In genomic region chr7:16298927-16299326, GRCm38 (mm10) we compare ENCODE assay signal across 8 mouse cellular contexts. TPM values are rescaled to one million over a fixed set of nuclear protein-coding genes. Genes with fewer than 3 reads are reported as not detected.
DNase-seq lines count a peak whose midpoint lies in the region; ATAC-seq and TF ChIP-seq lines count a peak whose summit lies in the region.

No protein-coding gene starts in this region.

- H3K27me3 ChIP-seq in heart, embryonic 11.5 days (ENCODE audit: control insufficient read depth, insufficient read depth, low read length), result no peaks in the 10 kb centered on the region
- H3K27me3 ChIP-seq in heart, adult 2 months (ENCODE audit: control insufficient read depth, insufficient read depth, low read length), result no peaks in the 10 kb centered on the region
- H3K27me3 ChIP-seq in ES-Bruce4 (ENCODE audit: control insufficient read depth, insufficient read depth, low read length, poor library complexity, severe bottlenecking), result no peaks in the 10 kb centered on the region
- no peaks in the 10 kb centered on the region for H3K27me3 ChIP-seq in forebrain, embryonic 14.5 days (replicated peaks; ENCODE audit: control insufficient read depth, insufficient read depth, low read length)
- H3K27me3 ChIP-seq in midbrain, embryonic 10.5 days (ENCODE audit: low read depth, poor library complexity, severe bottlenecking), result peaks cover 18% of the 10 kb centered on the region

- no peak overlapping the region for H3K4me3 ChIP-seq in heart, embryonic 11.5 days (ENCODE audit: low read depth, low read length)
- no peak overlapping the region for H3K4me3 ChIP-seq in heart, adult 2 months
- H3K4me3 ChIP-seq in ES-Bruce4 (ENCODE audit: low read depth, low read length), result no peak overlapping the region
- peak overlapping the region; percentile 44 for H3K4me3 ChIP-seq in forebrain, embryonic 14.5 days (ENCODE audit: low read depth, low read length)
- peak overlapping the region; percentile 63 for H3K4me3 ChIP-seq in midbrain, embryonic 10.5 days

- 78% methylated on average over 5 of the region's 5 CpGs for WGBS in heart, embryonic 11.5 days (ENCODE audit: insufficient replicate concordance)
- 79% methylated on average over 5 of the region's 5 CpGs for WGBS in heart, adult 2 months
- 77% methylated on average over 5 of the region's 5 CpGs for WGBS in forebrain, embryonic 14.5 days
- 75% methylated on average over 5 of the region's 5 CpGs for WGBS in midbrain, embryonic 10.5 days

- H3K36me3 ChIP-seq in heart, embryonic 11.5 days (ENCODE audit: control insufficient read depth, insufficient read depth, low read length), result no peaks in the 10 kb centered on the region
- H3K36me3 ChIP-seq in heart, adult 2 months (ENCODE audit: control insufficient read depth, insufficient read depth, low read length), result no peaks in the 10 kb centered on the region
- H3K36me3 ChIP-seq in ES-Bruce4 (ENCODE audit: control insufficient read depth, insufficient read depth, low read length, poor library complexity, severe bottlenecking), result no peaks in the 10 kb centered on the region
- H3K36me3 ChIP-seq in forebrain, embryonic 14.5 days (ENCODE audit: control insufficient read depth, insufficient read depth, low read length), result no peaks in the 10 kb centered on the region
- no peaks in the 10 kb centered on the region for H3K36me3 ChIP-seq in midbrain, embryonic 10.5 days

- H3K4me2 ChIP-seq in heart, embryonic 11.5 days, result peak overlapping the region; percentile 72
- H3K4me2 ChIP-seq in forebrain, embryonic 14.5 days (ENCODE audit: low read length), result peak overlapping the region; percentile 88

- no peak for TF ChIP-seq EP300 in heart, adult 2 months (IDR thresholded peaks at IDR 0.05; ENCODE audit: insufficient read depth, low read depth, low read length)
- TF ChIP-seq EP300 in ES-Bruce4 (IDR thresholded peaks at IDR 0.05; ENCODE audit: insufficient read depth, low read depth, low read length), result no peak

- no peak overlapping the region for H3K27ac ChIP-seq in heart, embryonic 11.5 days (ENCODE audit: low read depth, low read length)
- H3K27ac ChIP-seq in heart, adult 2 months, result no peak overlapping the region
- H3K27ac ChIP-seq in ES-Bruce4 (ENCODE audit: insufficient read depth, low read length), result no peak overlapping the region
- H3K27ac ChIP-seq in forebrain, embryonic 14.5 days (ENCODE audit: low read depth, low read length), result no peak overlapping the region
- H3K27ac ChIP-seq in midbrain, embryonic 10.5 days (replicated peaks), result peak overlapping the region; percentile 83; the same call in 1 of the 2 replicates

- no peak for DNase-seq in heart, adult 2 months
- no peak for DNase-seq in forebrain, embryonic 14.5 days (ENCODE audit: low spot score)
- DNase-seq in midbrain, embryonic 10.5 days (ENCODE audit: low spot score), result no peak
- DNase-seq in c-Kit-positive CD71-positive TER-119-positive erythroid progenitor cells, embryonic 14.5 days (ENCODE audit: low spot score), result no peak
- no peak for DNase-seq in B cell, adult 2 months
- DNase-seq in left cerebral cortex, postnatal 36 days (ENCODE audit: low spot score in 2 of 2), result no peak

- intact Hi-C loops in heart, adult 2 months (cut with DNase I), result loop anchor here (10.0 kb wide), 2 partner anchors 166 to 316 kb away; partner anchors contain the start of gene Arhgap35
- intact Hi-C loops in left cerebral cortex, postnatal 36 days (cut with DNase I), result loop anchor here (10.0 kb wide), 1 partner anchor 156 kb away; the partner anchor contains the start of gene Tmem160

- ATAC-seq in heart, embryonic 11.5 days (replicated peaks; ENCODE audit: insufficient number of reproducible peaks, low FRiP score, low TSS enrichment), result no peak
- no peak for ATAC-seq in forebrain, embryonic 14.5 days

- no peaks in the 10 kb centered on the region for H3K9me3 ChIP-seq in heart, embryonic 11.5 days (replicated peaks; ENCODE audit: control insufficient read depth, low read length)
- no peaks in the 10 kb centered on the region for H3K9me3 ChIP-seq in ES-Bruce4 (replicated peaks; ENCODE audit: control insufficient read depth, insufficient read depth, low read length, poor library complexity, severe bottlenecking)
- H3K9me3 ChIP-seq in forebrain, embryonic 14.5 days (replicated peaks; ENCODE audit: control insufficient read depth, low read length), result no peaks in the 10 kb centered on the region
- no peaks in the 10 kb centered on the region for H3K9me3 ChIP-seq in midbrain, embryonic 10.5 days (replicated peaks)

- H3K4me1 ChIP-seq in heart, embryonic 11.5 days (ENCODE audit: control insufficient read depth, insufficient read depth, low read length), result peaks cover 14% of the 10 kb centered on the region
- H3K4me1 ChIP-seq in heart, adult 2 months (ENCODE audit: control insufficient read depth, insufficient read depth, low read length), result peaks cover 12% of the 10 kb centered on the region
- peaks cover 1% of the 10 kb centered on the region for H3K4me1 ChIP-seq in ES-Bruce4 (ENCODE audit: control insufficient read depth, insufficient read depth, low read length)
- peaks cover 6% of the 10 kb centered on the region; the same call in 1 of the 2 replicates for H3K4me1 ChIP-seq in forebrain, embryonic 14.5 days (ENCODE audit: control insufficient read depth, insufficient read depth, low read length)
- H3K4me1 ChIP-seq in midbrain, embryonic 10.5 days, result peaks cover 48% of the 10 kb centered on the region

- no peak for TF ChIP-seq POLR2A in heart, adult 2 months (IDR thresholded peaks at IDR 0.05; ENCODE audit: insufficient read depth, low read depth, low read length)
- TF ChIP-seq POLR2A in ES-Bruce4 (IDR thresholded peaks at IDR 0.05; ENCODE audit: insufficient read depth, low read length), result no peak

- H3K9ac ChIP-seq in heart, embryonic 11.5 days (ENCODE audit: low read depth, low read length), result no peak overlapping the region
- H3K9ac ChIP-seq in heart, adult 2 months (ENCODE audit: low read depth, low read length), result no peak overlapping the region
- 0 out of 2 replicates have a peak overlapping the region, but pooled peaks have one; percentile 46 for H3K9ac ChIP-seq in ES-Bruce4 (ENCODE audit: low read depth, poor library complexity, severe bottlenecking)
- no peak overlapping the region for H3K9ac ChIP-seq in forebrain, embryonic 14.5 days (ENCODE audit: low read length)

- TF ChIP-seq CTCF in heart, adult 2 months (IDR thresholded peaks at IDR 0.05), result no peak
- TF ChIP-seq CTCF in ES-Bruce4 (IDR thresholded peaks at IDR 0.05; ENCODE audit: low read depth, low read length), result no peak

- no peaks in the 10 kb centered on the region for H3K79me2 ChIP-seq in heart, adult 2 months (replicated peaks; ENCODE audit: control insufficient read depth, insufficient read depth, low read length)

RNA-seq across cellular contexts. Expression of gene Bbc3, which starts 9.3 kb away (rescaled TPM):
- polyA plus RNA-seq in heart, embryonic 11.5 days (2014; fragmentation: Nextera tagmentation; extraction: Ambion mirVana), result 3.7 and 6.0 TPM in 2 replicates
- 1 to 10 TPM; 2.1 to 3.2 TPM for total RNA-seq in heart, adult 2 months (2021)
- polyA plus RNA-seq in heart, adult 2 months (2012; rRNA removed), result 2.4 and 3.3 TPM in 2 replicates
- polyA plus RNA-seq in ES-Bruce4 (2011; ENCODE audit: insufficient read depth, insufficient read length, low read depth, missing spikeins), result 38.5 and 38.7 TPM in 2 replicates
- 10.6 and 11.0 TPM in 2 replicates for polyA plus RNA-seq in forebrain, embryonic 14.5 days (2014; fragmentation: Nextera tagmentation; extraction: Ambion mirVana)
- polyA plus RNA-seq in midbrain, embryonic 10.5 days (2016; fragmentation: Nextera tagmentation; extraction: Ambion mirVana), result 14.4 and 17.1 TPM in 2 replicates
- total RNA-seq in left cerebral cortex, postnatal 36 days (2021), result 10 to 100 TPM; 11.9 to 14.6 TPM

RNA-seq across cellular contexts. Expression of gene Ccdc9, which starts 12.3 kb away (rescaled TPM):
- polyA plus RNA-seq in heart, embryonic 11.5 days (2014; fragmentation: Nextera tagmentation; extraction: Ambion mirVana), result 11.3 and 16.4 TPM in 2 replicates
- total RNA-seq in heart, adult 2 months (2021), result 10 to 100 TPM; 33.1 to 46.7 TPM
- polyA plus RNA-seq in heart, adult 2 months (2012; rRNA removed), result 21.8 and 22.1 TPM in 2 replicates
- 86.6 and 104 TPM in 2 replicates for polyA plus RNA-seq in ES-Bruce4 (2011; ENCODE audit: insufficient read depth, insufficient read length, low read depth, missing spikeins)
- 12.6 and 15.2 TPM in 2 replicates for polyA plus RNA-seq in forebrain, embryonic 14.5 days (2014; fragmentation: Nextera tagmentation; extraction: Ambion mirVana)
- 24.6 and 34.1 TPM in 2 replicates for polyA plus RNA-seq in midbrain, embryonic 10.5 days (2016; fragmentation: Nextera tagmentation; extraction: Ambion mirVana)
- 10 to 100 TPM; 75.4 to 87.2 TPM for total RNA-seq in left cerebral cortex, postnatal 36 days (2021)

RNA-seq across cellular contexts. Expression of gene Inafm1, which starts 25.5 kb away (rescaled TPM):
- polyA plus RNA-seq in heart, embryonic 11.5 days (2014; fragmentation: Nextera tagmentation; extraction: Ambion mirVana), result 6.6 and 6.7 TPM in 2 replicates
- 10 to 100 TPM; 15.4 to 17.4 TPM for total RNA-seq in heart, adult 2 months (2021)
- polyA plus RNA-seq in heart, adult 2 months (2012; rRNA removed), result 12.8 and 16.3 TPM in 2 replicates
- polyA plus RNA-seq in ES-Bruce4 (2011; ENCODE audit: insufficient read depth, insufficient read length, low read depth, missing spikeins), result 3.3 and 4.6 TPM in 2 replicates
- 20.4 and 21.0 TPM in 2 replicates for polyA plus RNA-seq in forebrain, embryonic 14.5 days (2014; fragmentation: Nextera tagmentation; extraction: Ambion mirVana)
- polyA plus RNA-seq in midbrain, embryonic 10.5 days (2016; fragmentation: Nextera tagmentation; extraction: Ambion mirVana), result 6.3 and 10.0 TPM in 2 replicates
- total RNA-seq in left cerebral cortex, postnatal 36 days (2021), result 10 to 100 TPM; 32.1 to 33.5 TPM

RNA-seq across cellular contexts. Expression of gene C5ar1, which starts 39.6 kb away (rescaled TPM):
- 0.74 and 1.5 TPM in 2 replicates for polyA plus RNA-seq in heart, embryonic 11.5 days (2014; fragmentation: Nextera tagmentation; extraction: Ambion mirVana)
- 1 to 10 TPM; 7.9 to 8.1 TPM for total RNA-seq in heart, adult 2 months (2021)
- 10.0 TPM in 2 replicates for polyA plus RNA-seq in heart, adult 2 months (2012; rRNA removed)
- polyA plus RNA-seq in ES-Bruce4 (2011; ENCODE audit: insufficient read depth, insufficient read length, low read depth, missing spikeins), result not detected in 2 replicates
- 0.89 and 1.3 TPM in 2 replicates for polyA plus RNA-seq in forebrain, embryonic 14.5 days (2014; fragmentation: Nextera tagmentation; extraction: Ambion mirVana)
- polyA plus RNA-seq in midbrain, embryonic 10.5 days (2016; fragmentation: Nextera tagmentation; extraction: Ambion mirVana), result 0.86 and 1.4 TPM in 2 replicates
- 1 to 10 TPM in 1 of 2 experiments, under 1 TPM in 1; 0.54 to 2.5 TPM for total RNA-seq in left cerebral cortex, postnatal 36 days (2021)

RNA-seq across cellular contexts. Expression of gene C5ar2, which starts 55.0 kb away (rescaled TPM):
- 0.21 and 0.34 TPM in 2 replicates for polyA plus RNA-seq in heart, embryonic 11.5 days (2014; fragmentation: Nextera tagmentation; extraction: Ambion mirVana)
- 1 to 10 TPM; 1.4 to 1.6 TPM for total RNA-seq in heart, adult 2 months (2021)
- 1.1 and 1.3 TPM in 2 replicates for polyA plus RNA-seq in heart, adult 2 months (2012; rRNA removed)
- polyA plus RNA-seq in ES-Bruce4 (2011; ENCODE audit: insufficient read depth, insufficient read length, low read depth, missing spikeins), result not detected in 2 replicates
- polyA plus RNA-seq in forebrain, embryonic 14.5 days (2014; fragmentation: Nextera tagmentation; extraction: Ambion mirVana), result not detected in 2 replicates
- 0.04 and 0.10 TPM in 2 replicates for polyA plus RNA-seq in midbrain, embryonic 10.5 days (2016; fragmentation: Nextera tagmentation; extraction: Ambion mirVana)
- total RNA-seq in left cerebral cortex, postnatal 36 days (2021), result under 1 TPM; 0.61 to 0.74 TPM

Comparison
In these comparisons a context has a peak if more than half of its experiments do, and no peak if none do; other contexts are left out.
1. H3K4me3 ChIP-seq: peak in forebrain, embryonic 14.5 days (single experiment) and midbrain, embryonic 10.5 days (single experiment); none in heart, embryonic 11.5 days (single experiment), heart, adult 2 months (single experiment) and ES-Bruce4 (single experiment).